Mouse (Mus musculus) bone marrow macrophage, adult 2 months (primary cell): ENCODE measurements around the gene Prkaa2.

Experiments used
- CTCF ChIP-seq: IDR thresholded peaks from 2 replicates; pipeline ENCODE4 v1.5.1; 2012; ENCODE audit warnings: low read depth, mild to moderate bottlenecking, low read length, moderate library complexity
- POLR2A ChIP-seq: IDR thresholded peaks from 2 replicates; pipeline ENCODE4 v1.6.1; 2012; ENCODE audit warnings: mild to moderate bottlenecking, low read depth, low read length, borderline replicate concordance

DNA sequence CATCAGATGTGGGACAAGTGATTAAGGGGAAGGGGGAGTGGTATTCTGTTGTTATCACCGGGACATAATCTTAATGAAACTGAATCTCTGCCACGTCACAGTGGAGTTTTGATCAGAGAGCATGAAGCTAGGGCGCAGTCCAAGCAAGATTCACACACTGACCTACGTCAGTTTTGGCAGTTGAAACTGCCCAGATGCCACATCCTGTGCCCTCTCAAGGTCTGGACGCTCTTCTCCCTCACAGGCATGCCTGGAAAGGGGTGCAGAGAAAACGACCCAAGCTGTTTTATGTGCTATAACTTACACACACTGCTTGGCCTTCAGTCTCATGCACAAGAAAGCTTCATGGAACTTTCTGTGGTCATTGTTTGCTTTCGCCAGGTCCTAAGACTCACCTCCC, 122.1 kb downstream of the Prkaa2 start:
- no peak for TF ChIP-seq CTCF
- no peak for TF ChIP-seq POLR2A
